Mouse (Mus musculus) midbrain, embryonic 14.5 days (tissue): Measurements from ENCODE around the gene Plekhm3. TPM values are rescaled to one million over a fixed set of nuclear protein-coding genes. Genes with fewer than 3 reads are reported as not detected.

ENCODE experiments used
- ATAC-seq: fragments of 200-750 bp; cut with Nextera tagmentation; 2 replicates; pipeline ENCODE4 v1.8.0; 2017; ENCODE audit warnings: moderate number of reproducible peaks, moderate library complexity; ENCODE audit not compliant: low FRiP score, low TSS enrichment
- DNase-seq: peaks from one replicate; pipeline ENCODE4 v3.0.0-alpha.2; 2015
- H3K27ac ChIP-seq: fragments of 300-500 bp; sonication (generic); replicated peaks from 2 replicates; pipeline ENCODE4 v1.5.1; 2014; ENCODE audit warnings: mild to moderate bottlenecking, low read depth, low read length, moderate library complexity
- H3K27me3 ChIP-seq: fragments of 300-500 bp; sonication (generic); 2 replicates; pipeline ENCODE4 v1.6.1; 2014; ENCODE audit warnings: low read length, control low read depth, mixed read lengths; ENCODE audit not compliant: control insufficient read depth, insufficient read depth
- H3K36me3 ChIP-seq: fragments of 300-500 bp; sonication (generic); 2 replicates; pipeline ENCODE4 v1.6.1; 2014; ENCODE audit warnings: low read length, control low read depth; ENCODE audit not compliant: control insufficient read depth, insufficient read depth
- H3K4me1 ChIP-seq: fragments of 300-500 bp; sonication (generic); 2 replicates; pipeline ENCODE4 v1.6.1; 2014; ENCODE audit warnings: mild to moderate bottlenecking, antibody characterized with exemption, low read length, control low read depth; ENCODE audit not compliant: control insufficient read depth, insufficient read depth
- H3K4me2 ChIP-seq: fragments of 300-500 bp; sonication (generic); 2 replicates; pipeline ENCODE4 v1.6.1; 2014; ENCODE audit warnings: mild to moderate bottlenecking, low read length, moderate library complexity
- H3K4me3 ChIP-seq: fragments of 300-500 bp; sonication (generic); replicated peaks from 2 replicates; pipeline ENCODE4 v1.5.1; 2014; ENCODE audit warnings: low read depth, low read length
- H3K9ac ChIP-seq: fragments of 300-500 bp; sonication (generic); replicated peaks from 2 replicates; pipeline ENCODE4 v1.6.1; 2014; ENCODE audit warnings: mild to moderate bottlenecking, low read length, moderate library complexity
- H3K9me3 ChIP-seq: fragments of 300-500 bp; sonication (generic); 2 replicates; pipeline ENCODE4 v1.6.1; 2016; ENCODE audit warnings: low read length, control low read depth, mixed read lengths; ENCODE audit not compliant: control insufficient read depth
- WGBS: fragments of 180-500 bp; shearing (Covaris S2); extraction: QIAGEN DNeasy Blood & Tissue Kit; methylation state at CpG from one replicate; pipeline ENCODE4 v1.1.7; 2014; 5-methylcytosine and 5-hydroxymethylcytosine counted together
- polyA plus RNA-seq: library from polyadenylated mRNA; unstranded; fragments of >200 nt; fragmentation: Nextera tagmentation; extraction: Ambion mirVana; gene quantifications from 2 replicates; pipeline ENCODE4 v1.2.1, GENCODE M21; 2014

Gene Plekhm3
- polyA plus RNA-seq, 1 experiment from 2014 or later = 11.7 TPM

- no peak overlapping the region for H3K4me3 ChIP-seq
- no peaks in the 10 kb centered on the region for H3K27me3 ChIP-seq
- ATAC-seq (no peak), DNase-seq (no peak)
- H3K36me3 ChIP-seq = no peaks in the 10 kb centered on the region
- 81% methylated on average over 3 of the region's 3 CpGs for WGBS
- H3K4me2 ChIP-seq = no peak overlapping the region
- no peaks in the 10 kb centered on the region for H3K9me3 ChIP-seq
- no peak overlapping the region for H3K27ac ChIP-seq
- H3K4me1 ChIP-seq = peaks cover 12% of the 10 kb centered on the region
- H3K9ac ChIP-seq = no peak overlapping the region
These were observed 112.6 kb downstream of the Plekhm3 start for GRCm38 (mm10) chr1:64843900-64844616.

DNA sequence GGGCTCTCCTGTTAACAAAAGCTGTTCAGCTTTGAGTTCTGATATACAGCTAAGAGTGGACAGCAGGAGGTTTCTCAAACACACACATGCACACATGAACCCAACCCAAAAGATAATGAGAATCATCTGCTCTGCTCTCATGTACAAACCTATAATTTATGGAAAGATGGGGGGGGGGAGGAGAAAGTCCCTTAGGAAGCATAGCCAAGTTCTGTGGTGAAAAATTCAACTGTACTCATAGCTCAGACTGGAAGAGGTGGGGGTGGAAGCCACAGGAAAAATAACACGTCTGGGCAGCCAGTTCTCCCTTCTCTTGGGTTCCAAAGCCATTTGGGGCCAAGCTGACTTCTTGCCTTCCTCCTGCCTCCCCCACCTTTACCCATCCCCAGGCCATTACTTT lies 115.7 kb downstream of the Plekhm3 start:
- H3K4me2 ChIP-seq = no peak overlapping the region
- no peak overlapping the region for H3K4me3 ChIP-seq
- H3K9ac ChIP-seq = no peak overlapping the region
- ATAC-seq (no peak), DNase-seq (no peak)
- H3K27me3 ChIP-seq = no peaks in the 10 kb centered on the region
- H3K27ac ChIP-seq = no peak overlapping the region
- 64% methylated on average over 1 of the region's 1 CpGs for WGBS
- no peaks in the 10 kb centered on the region for H3K36me3 ChIP-seq
- H3K9me3 ChIP-seq = no peaks in the 10 kb centered on the region
- peaks cover 5% of the 10 kb centered on the region; the same call in 1 of the 2 replicates for H3K4me1 ChIP-seq

GRCm38 (mm10) chr1:64836584-64836983 lies 120.0 kb downstream of the Plekhm3 start:
- no peaks in the 10 kb centered on the region for H3K27me3 ChIP-seq
- no peak overlapping the region for H3K9ac ChIP-seq
- no peak for ATAC-seq
- H3K4me2 ChIP-seq = no peak overlapping the region
- no peak overlapping the region for H3K4me3 ChIP-seq
- peaks cover 5% of the 10 kb centered on the region; the same call in 1 of the 2 replicates for H3K4me1 ChIP-seq
- no peaks in the 10 kb centered on the region for H3K36me3 ChIP-seq
- no peak overlapping the region for H3K27ac ChIP-seq
- H3K9me3 ChIP-seq = no peaks in the 10 kb centered on the region
- DNase-seq = no peak
- WGBS = 92% methylated on average over 5 of the region's 5 CpGs

DNA sequence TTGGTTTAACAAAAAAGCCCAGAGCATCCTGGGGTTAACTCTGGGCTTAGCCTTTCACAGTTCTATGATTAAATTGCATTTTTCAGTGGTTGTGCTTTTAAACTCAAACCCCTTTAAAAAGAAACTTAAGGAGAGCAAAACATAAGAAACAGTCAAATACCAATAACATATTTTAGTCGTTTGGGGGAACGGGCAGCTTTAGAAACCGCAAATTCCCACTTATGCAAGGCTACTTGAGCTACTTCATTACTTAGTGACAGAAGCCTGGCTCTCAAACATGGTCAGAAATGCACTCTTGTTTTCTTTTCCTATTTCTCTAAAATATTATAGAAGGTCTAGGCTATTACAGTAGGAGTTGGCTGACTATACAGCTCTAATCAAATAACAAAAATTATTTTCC lies 120.5 kb downstream of the Plekhm3 start:
- DNase-seq = no peak
- ATAC-seq = no peak
- Histone ChIP-seq H3K9me3 (no peaks in the 10 kb centered on the region), H3K27me3 (no peaks in the 10 kb centered on the region), H3K4me2 (no peak overlapping the region), H3K4me3 (no peak overlapping the region), H3K4me1 (peaks cover 5% of the 10 kb centered on the region; the same call in 1 of the 2 replicates), H3K9ac (no peak overlapping the region), H3K27ac (no peak overlapping the region), H3K36me3 (no peaks in the 10 kb centered on the region)
- WGBS = 50% methylated on average over 3 of the region's 3 CpGs

DNA sequence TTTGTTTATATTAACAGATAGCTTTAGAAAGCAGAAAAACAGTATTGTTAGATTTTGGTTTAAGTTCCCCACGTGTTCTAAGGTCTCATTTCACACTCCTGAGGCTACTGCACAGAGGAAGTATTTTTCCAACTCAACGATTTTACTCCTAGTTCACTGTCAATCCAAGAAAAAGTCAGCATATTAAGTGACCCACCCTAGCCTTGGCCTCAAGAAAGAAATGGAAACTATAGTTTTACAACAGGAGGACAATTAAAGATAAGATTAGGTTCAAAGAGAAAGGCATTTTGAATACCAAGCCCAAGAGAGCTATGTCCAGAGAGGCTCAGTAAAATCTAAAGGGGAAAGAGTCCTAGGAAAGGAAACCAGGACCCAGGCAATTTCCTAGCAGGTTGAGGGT lies 125.1 kb downstream of the Plekhm3 start:
- 75% methylated on average over 2 of the region's 2 CpGs for WGBS
- Histone ChIP-seq H3K27ac (no peak overlapping the region), H3K27me3 (no peaks in the 10 kb centered on the region), H3K4me2 (no peak overlapping the region), H3K9ac (no peak overlapping the region), H3K9me3 (no peaks in the 10 kb centered on the region), H3K4me3 (no peak overlapping the region), H3K36me3 (no peaks in the 10 kb centered on the region), H3K4me1 (no peaks in the 10 kb centered on the region)
- ATAC-seq (no peak), DNase-seq (no peak)

DNA sequence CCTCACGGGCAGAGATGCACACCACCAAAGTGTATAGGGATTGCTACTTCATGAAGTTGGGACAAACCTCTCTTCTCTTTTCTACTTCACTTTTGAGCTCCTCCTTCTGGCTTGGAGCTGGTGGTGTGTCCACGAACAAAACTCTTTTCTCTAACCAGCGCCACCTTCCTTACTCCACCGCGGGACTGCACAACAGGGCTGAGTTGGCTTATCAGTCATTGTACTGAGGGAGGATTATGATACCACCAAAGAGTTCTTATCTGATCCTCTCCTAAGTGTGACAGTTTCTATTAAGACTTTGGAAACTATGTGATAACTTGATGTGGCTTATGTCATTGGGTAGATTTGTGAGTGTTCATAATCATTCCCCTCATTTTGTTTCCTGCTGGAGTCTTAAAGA lies 129.2 kb downstream of the Plekhm3 start:
- Histone ChIP-seq H3K27me3 (no peaks in the 10 kb centered on the region), H3K9me3 (no peaks in the 10 kb centered on the region), H3K4me3 (no peak overlapping the region), H3K4me1 (no peaks in the 10 kb centered on the region), H3K4me2 (no peak overlapping the region), H3K36me3 (no peaks in the 10 kb centered on the region), H3K9ac (no peak overlapping the region), H3K27ac (no peak overlapping the region)
- 74% methylated on average over 5 of the region's 5 CpGs for WGBS
- DNase-seq (no peak), ATAC-seq (no peak)

DNA sequence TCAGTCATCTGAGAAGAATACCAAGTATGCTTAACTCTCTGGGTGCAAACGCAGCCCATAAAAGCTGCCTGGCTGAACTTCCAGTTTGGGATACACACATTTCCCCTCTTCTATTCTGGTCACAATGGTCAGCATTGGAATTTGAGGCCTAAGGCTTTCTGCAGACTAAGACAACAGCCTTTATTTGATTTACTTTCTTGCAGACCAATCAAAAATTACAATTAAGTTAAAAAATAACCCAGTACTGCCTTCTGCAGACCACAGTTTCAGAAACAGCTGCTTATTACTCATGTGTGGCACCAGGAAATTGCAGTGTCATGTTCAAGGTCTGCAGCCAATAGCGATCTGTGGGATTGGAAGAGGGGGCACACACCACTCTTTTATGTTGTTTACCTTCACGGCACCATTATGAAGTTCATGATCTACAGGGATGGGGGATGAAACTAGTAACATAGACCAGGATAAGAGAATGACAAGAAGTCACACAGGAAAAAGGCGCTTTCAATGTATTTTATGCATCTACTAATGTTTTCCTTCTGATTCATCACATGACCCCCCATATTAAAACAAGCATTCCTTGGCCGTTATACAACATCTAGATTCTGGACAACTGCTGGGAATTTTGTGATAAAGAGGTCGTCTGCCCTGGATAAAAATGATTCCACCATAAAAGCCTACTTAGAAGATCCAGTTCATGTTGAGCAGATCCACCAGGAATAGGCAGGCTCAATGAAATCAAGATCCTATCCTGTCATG lies 130.1 kb downstream of the Plekhm3 start:
- H3K4me3 ChIP-seq = no peak overlapping the region
- no peaks in the 10 kb centered on the region for H3K27me3 ChIP-seq
- H3K9ac ChIP-seq = no peak overlapping the region
- no peak for ATAC-seq
- no peaks in the 10 kb centered on the region for H3K4me1 ChIP-seq
- no peak overlapping the region for H3K4me2 ChIP-seq
- 93% methylated on average over 6 of the region's 6 CpGs for WGBS
- no peak overlapping the region for H3K27ac ChIP-seq
- H3K36me3 ChIP-seq = no peaks in the 10 kb centered on the region
- no peaks in the 10 kb centered on the region for H3K9me3 ChIP-seq
- no peak for DNase-seq

DNA sequence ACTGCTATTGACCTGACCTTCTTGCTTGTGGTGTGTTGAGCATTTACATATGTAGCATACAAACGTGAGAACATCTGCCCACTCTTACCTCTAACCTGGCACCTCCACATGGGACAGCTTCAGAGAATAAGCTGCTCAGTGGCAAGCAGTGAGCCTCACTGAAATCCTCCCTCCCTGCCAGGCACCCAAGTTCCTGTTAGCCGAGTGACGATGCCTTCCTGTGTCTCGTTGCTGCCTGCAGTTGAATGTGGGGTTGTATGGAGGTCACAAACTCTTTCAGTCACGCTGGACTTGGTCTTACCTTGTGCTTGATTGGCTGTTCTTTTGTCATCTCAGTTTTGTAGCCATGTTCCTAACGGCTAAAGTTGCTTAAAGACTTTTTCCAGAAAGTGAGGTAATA lies 133.1 kb downstream of the Plekhm3 start:
- WGBS = 84% methylated on average over 6 of the region's 6 CpGs
- no peaks in the 10 kb centered on the region for H3K36me3 ChIP-seq
- no peak overlapping the region for H3K4me3 ChIP-seq

GRCm38 (mm10) chr1:64817709-64818108 lies 138.9 kb downstream of the Plekhm3 start:
- WGBS = 89% methylated on average over 5 of the region's 5 CpGs
- H3K27me3 ChIP-seq = no peaks in the 10 kb centered on the region
- no peak overlapping the region for H3K4me3 ChIP-seq
- ATAC-seq (no peak), DNase-seq (no peak)
- H3K4me1 ChIP-seq = no peaks in the 10 kb centered on the region
- H3K9ac ChIP-seq = no peak overlapping the region
- H3K27ac ChIP-seq = no peak overlapping the region
- no peaks in the 10 kb centered on the region for H3K9me3 ChIP-seq
- H3K36me3 ChIP-seq = no peaks in the 10 kb centered on the region
- no peak overlapping the region for H3K4me2 ChIP-seq

More for the DNA sequence above, 133.1 kb downstream of the Plekhm3 start:
- H3K27ac ChIP-seq = no peak overlapping the region
- no peaks in the 10 kb centered on the region for H3K27me3 ChIP-seq
- no peak for DNase-seq
- H3K9me3 ChIP-seq = no peaks in the 10 kb centered on the region
- no peak overlapping the region for H3K9ac ChIP-seq
- H3K4me1 ChIP-seq = no peaks in the 10 kb centered on the region
- no peak for ATAC-seq
- no peak overlapping the region for H3K4me2 ChIP-seq
